Mouse (Mus musculus) embryonic facial prominence, embryonic 15.5 days (tissue): Measurements from ENCODE around the gene Slc39a11. TPM values are rescaled to one million over a fixed set of nuclear protein-coding genes. Genes with fewer than 3 reads are reported as not detected.

ENCODE experiments used
- ATAC-seq: fragments of 200-750 bp; cut with Nextera tagmentation; 2 replicates; pipeline ENCODE4 v1.8.0; 2017; ENCODE audit warnings: low read depth, moderate TSS enrichment; ENCODE audit not compliant: insufficient number of reproducible peaks, low FRiP score, low TSS enrichment
- H3K27ac ChIP-seq: fragments of 300-500 bp; sonication (generic); replicated peaks from 2 replicates; pipeline ENCODE4 v1.5.1; 2015; ENCODE audit warnings: mild to moderate bottlenecking, inconsistent platforms
- H3K27me3 ChIP-seq: fragments of 300-500 bp; sonication (generic); 2 replicates; pipeline ENCODE4 v1.6.1; 2015; ENCODE audit warnings: inconsistent platforms
- H3K36me3 ChIP-seq: fragments of 300-500 bp; sonication (generic); 2 replicates; pipeline ENCODE4 v1.6.1; 2015; ENCODE audit warnings: mild to moderate bottlenecking, inconsistent platforms
- H3K4me1 ChIP-seq: fragments of 300-500 bp; sonication (generic); 2 replicates; pipeline ENCODE4 v1.6.1; 2015; ENCODE audit warnings: inconsistent platforms
- H3K4me2 ChIP-seq: fragments of 300-500 bp; sonication (generic); replicated peaks from 2 replicates; pipeline ENCODE4 v1.6.1; 2015; ENCODE audit warnings: mild to moderate bottlenecking, inconsistent platforms
- H3K4me3 ChIP-seq: fragments of 300-500 bp; sonication (generic); replicated peaks from 2 replicates; pipeline ENCODE4 v1.5.1; 2015; ENCODE audit warnings: mild to moderate bottlenecking, inconsistent platforms
- H3K9ac ChIP-seq: fragments of 300-500 bp; sonication (generic); 2 replicates; pipeline ENCODE4 v1.6.1; 2015; ENCODE audit warnings: inconsistent platforms
- H3K9me3 ChIP-seq: fragments of 300-500 bp; sonication (generic); replicated peaks from 2 replicates; pipeline ENCODE4 v1.6.1; 2016; ENCODE audit warnings: inconsistent platforms
- WGBS: fragments of 180-500 bp; shearing (Covaris S2); methylation state at CpG from one replicate; pipeline ENCODE4 v1.1.7; 2015; 5-methylcytosine and 5-hydroxymethylcytosine counted together
- polyA plus RNA-seq: library from polyadenylated mRNA; unstranded; fragments of >200 nt; fragmentation: Nextera tagmentation; extraction: Ambion mirVana; gene quantifications from 2 replicates; pipeline ENCODE4 v1.2.1, GENCODE M21; 2015

Slc39a11 gene
- polyA plus RNA-seq, 1 experiment from 2014 or later: 27.0 TPM

DNA sequence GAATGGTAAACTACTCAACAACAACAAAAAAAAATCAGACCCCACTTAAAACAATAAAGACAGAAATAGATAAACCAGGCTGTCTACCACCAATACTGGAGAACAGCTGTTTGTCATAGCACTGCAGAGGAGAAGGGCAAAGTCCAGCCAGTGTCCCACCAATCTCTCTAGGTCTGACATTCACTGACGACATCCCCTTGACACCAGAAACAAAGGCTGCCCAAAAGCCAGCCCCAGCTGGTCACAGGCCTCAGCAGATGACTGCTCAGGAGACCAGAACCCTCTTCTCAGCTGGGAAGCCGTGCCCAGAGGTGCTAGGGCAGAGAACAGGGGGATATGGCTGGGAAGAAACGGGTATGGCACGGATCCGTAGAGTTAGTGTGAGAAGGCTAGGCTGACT, 174.4 kb downstream of the Slc39a11 start:
- H3K9me3 ChIP-seq: no peaks in the 10 kb centered on the region
- no peak for ATAC-seq
- H3K27me3 ChIP-seq: no peaks in the 10 kb centered on the region
- no peak overlapping the region for H3K4me2 ChIP-seq
- no peak overlapping the region for H3K27ac ChIP-seq
- no peaks in the 10 kb centered on the region for H3K36me3 ChIP-seq
- H3K4me1 ChIP-seq: no peaks in the 10 kb centered on the region
- no peak overlapping the region for H3K9ac ChIP-seq
- 88% methylated on average over 5 of the region's 5 CpGs for WGBS
- no peak overlapping the region for H3K4me3 ChIP-seq

DNA sequence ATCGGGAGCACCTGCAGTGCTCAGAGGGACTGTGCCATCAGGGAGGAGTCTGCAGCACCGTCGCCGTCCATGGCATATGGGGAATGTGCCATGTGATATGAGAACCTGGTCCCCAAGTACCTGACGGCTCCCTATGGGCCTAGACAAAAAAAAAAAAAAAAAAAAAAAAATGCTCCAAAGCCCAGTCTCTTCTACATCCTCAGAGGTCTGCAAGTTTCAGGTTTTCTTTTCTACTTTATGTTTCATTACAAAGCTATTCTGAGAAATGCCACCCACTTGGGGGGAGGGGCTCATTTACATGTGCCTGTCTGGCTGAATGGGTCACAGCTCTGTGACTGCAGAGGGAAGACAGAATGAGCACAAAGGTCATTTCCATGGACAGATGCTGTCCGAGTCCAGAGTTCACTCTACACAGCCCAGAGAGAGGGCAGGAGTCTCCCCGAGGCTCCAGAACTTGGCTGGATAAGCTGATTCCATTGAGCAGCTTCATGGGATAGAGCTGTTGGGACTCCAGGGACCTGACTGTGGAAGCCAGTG, 175.8 kb downstream of the Slc39a11 start:
- Histone ChIP-seq H3K27ac (no peak overlapping the region), H3K9ac (no peak overlapping the region), H3K36me3 (no peaks in the 10 kb centered on the region), H3K4me3 (no peak overlapping the region), H3K4me1 (peaks cover 5% of the 10 kb centered on the region; the same call in 1 of the 2 replicates), H3K27me3 (no peaks in the 10 kb centered on the region), H3K9me3 (no peaks in the 10 kb centered on the region), H3K4me2 (no peak overlapping the region)
- 84% methylated on average over 7 of the region's 7 CpGs for WGBS
- no peak for ATAC-seq

DNA sequence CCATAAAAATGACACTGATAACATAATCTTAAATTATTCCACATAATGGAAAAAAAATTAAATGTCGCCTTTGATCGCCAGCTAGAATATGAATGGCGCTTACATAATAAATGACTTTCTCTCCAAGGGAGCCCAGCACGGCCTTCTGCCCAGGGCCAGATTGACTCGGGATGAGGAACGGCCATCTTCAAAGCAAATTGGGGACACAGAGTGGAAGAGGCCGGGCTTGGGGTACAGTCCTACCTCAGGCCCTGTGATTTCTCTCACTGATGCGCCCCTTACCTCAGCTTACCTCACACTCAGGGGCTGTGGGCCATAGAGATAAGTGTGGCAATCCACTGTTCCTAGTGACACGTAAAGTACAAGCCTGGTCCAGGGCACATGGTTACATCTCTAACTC, 177.9 kb downstream of the Slc39a11 start:
- Histone ChIP-seq H3K27ac (no peak overlapping the region), H3K9ac (no peak overlapping the region), H3K4me3 (no peak overlapping the region), H3K4me1 (peaks cover 12% of the 10 kb centered on the region; the same call in 1 of the 2 replicates), H3K4me2 (no peak overlapping the region), H3K9me3 (no peaks in the 10 kb centered on the region), H3K36me3 (no peaks in the 10 kb centered on the region), H3K27me3 (no peaks in the 10 kb centered on the region)
- no peak for ATAC-seq
- 89% methylated on average over 9 of the region's 9 CpGs for WGBS

DNA sequence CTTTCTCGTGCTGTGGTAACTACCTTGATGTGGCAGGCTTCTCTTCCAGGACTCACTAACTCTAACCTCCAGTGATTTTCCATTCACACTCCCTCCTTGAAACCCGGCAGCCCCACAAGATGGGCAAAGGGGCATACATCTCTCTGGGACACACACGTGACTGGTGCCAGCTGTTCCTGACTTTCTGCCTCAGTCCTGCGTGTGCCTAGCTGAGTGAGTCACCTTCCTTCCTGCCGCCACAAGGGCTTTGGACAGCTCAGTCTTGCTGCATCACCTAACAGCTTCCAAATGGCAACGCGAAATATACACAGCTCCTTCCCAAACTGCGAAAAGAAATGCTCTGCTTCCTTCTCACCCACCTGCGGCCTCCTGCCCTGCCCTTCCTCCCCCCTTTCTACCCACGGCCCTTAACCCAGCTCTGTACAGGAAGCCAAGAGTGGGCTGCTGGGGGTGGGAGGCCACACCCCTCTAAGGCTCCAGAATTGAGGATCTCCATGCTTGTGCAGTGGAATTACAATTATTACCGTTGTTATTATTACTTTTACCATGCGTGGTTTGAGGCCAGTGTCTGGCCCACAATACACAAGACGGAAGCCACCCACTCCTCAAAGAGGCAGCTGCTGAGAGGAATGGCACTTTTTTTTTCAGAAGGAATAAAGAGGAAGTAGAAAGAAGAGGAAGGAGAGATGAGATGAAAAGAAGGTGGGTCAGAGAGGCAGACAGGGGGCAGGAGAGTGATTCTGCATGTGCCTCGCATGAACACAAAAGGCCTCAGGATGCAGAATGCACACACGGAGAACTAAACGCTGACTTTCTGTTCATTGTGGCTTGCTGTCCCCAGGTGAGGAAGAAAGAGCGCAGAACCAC, 179.7 kb downstream of the Slc39a11 start:
- Histone ChIP-seq H3K4me1 (peaks cover 12% of the 10 kb centered on the region; the same call in 1 of the 2 replicates), H3K9me3 (no peaks in the 10 kb centered on the region), H3K4me2 (no peak overlapping the region), H3K4me3 (no peak overlapping the region), H3K27me3 (no peaks in the 10 kb centered on the region), H3K9ac (no peak overlapping the region), H3K36me3 (no peaks in the 10 kb centered on the region), H3K27ac (no peak overlapping the region; the same call in 1 of the 2 replicates)
- ATAC-seq: no peak
- 56% methylated on average over 17 of the region's 17 CpGs for WGBS

DNA sequence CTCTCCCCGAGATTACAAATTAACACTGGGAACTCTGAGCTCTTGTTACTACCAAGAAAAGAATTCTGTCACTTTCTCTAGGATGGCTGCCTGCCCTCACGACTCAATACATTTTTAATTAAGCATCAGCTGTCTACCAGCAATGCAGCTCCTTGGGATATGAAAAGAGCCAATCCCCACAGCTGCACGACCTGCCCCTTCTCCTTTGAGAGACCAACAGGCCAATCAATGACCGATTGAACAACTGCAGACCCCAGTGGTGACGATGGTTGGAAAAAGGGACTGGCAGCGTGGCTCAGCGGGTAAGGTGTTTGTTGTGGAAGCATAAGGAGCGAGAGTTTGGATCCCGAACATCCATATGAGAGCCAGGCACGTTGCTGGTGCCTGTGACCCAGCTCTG, 181.9 kb downstream of the Slc39a11 start:
- Histone ChIP-seq H3K4me1 (peaks cover 12% of the 10 kb centered on the region; the same call in 1 of the 2 replicates), H3K36me3 (no peaks in the 10 kb centered on the region), H3K4me2 (no peak overlapping the region), H3K27ac (no peak overlapping the region), H3K4me3 (no peak overlapping the region), H3K9me3 (no peaks in the 10 kb centered on the region), H3K27me3 (no peaks in the 10 kb centered on the region), H3K9ac (no peak overlapping the region)
- WGBS: 67% methylated on average over 10 of the region's 10 CpGs
- ATAC-seq: no peak

DNA sequence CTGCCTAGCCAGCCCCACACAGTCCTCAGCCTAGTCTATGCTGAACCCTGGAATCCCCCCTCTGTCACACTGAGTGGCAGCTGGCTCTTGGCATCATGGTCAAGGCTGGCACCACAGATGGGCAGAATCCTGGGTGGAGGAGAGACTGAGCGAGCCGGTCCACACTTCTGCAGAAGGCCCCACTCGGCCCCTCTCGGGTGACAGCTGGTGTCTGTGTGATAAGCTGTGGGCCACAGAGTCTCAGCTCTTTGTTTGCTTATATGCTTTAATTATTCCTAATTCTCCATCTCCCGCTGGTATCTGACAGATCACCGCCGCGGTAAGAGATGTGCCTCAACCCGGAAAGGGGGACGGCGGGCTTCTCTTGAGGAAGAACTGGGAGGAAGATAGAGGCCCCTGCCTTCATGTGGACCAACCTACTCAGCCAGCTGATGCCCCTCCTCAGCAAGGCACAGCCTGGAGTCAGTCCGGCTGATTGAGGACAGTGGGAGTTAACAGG, 182.5 kb downstream of the Slc39a11 start:
- 84% methylated on average over 12 of the region's 12 CpGs for WGBS
- no peak overlapping the region for H3K4me3 ChIP-seq
- H3K27me3 ChIP-seq: no peaks in the 10 kb centered on the region
- ATAC-seq: no peak
- H3K4me2 ChIP-seq: no peak overlapping the region
- H3K4me1 ChIP-seq: peaks cover 12% of the 10 kb centered on the region; the same call in 1 of the 2 replicates
- H3K9ac ChIP-seq: no peak overlapping the region
- H3K36me3 ChIP-seq: no peaks in the 10 kb centered on the region
- no peaks in the 10 kb centered on the region for H3K9me3 ChIP-seq
- H3K27ac ChIP-seq: no peak overlapping the region

DNA sequence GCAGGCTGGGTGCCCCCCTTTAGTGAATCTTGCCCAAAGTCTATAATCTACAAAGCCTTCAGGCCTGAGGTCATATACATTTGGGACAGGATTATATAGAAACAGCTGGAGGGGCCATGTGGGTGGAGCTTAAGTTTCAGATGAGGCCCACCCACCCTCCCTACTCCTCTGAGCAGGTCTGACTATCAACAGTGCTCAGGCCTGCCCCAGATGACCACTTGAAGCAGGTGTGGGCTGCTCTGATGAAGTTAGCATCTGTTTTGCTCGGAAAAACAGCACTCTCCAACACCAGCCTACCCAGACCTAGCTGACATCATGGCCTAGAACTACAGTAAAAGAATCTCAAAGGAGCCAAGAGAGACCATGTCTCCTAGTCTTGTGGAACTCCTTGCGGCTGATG, 189.8 kb downstream of the Slc39a11 start:
- Histone ChIP-seq H3K4me2 (no peak overlapping the region), H3K9ac (no peak overlapping the region), H3K4me1 (0 out of 2 replicates have a peak, but pooled peaks cover 9% of the 10 kb centered on the region), H3K36me3 (no peaks in the 10 kb centered on the region), H3K27me3 (no peaks in the 10 kb centered on the region), H3K9me3 (no peaks in the 10 kb centered on the region), H3K4me3 (no peak overlapping the region), H3K27ac (no peak overlapping the region)
- WGBS: 84% methylated on average over 2 of the region's 2 CpGs
- no peak for ATAC-seq

DNA sequence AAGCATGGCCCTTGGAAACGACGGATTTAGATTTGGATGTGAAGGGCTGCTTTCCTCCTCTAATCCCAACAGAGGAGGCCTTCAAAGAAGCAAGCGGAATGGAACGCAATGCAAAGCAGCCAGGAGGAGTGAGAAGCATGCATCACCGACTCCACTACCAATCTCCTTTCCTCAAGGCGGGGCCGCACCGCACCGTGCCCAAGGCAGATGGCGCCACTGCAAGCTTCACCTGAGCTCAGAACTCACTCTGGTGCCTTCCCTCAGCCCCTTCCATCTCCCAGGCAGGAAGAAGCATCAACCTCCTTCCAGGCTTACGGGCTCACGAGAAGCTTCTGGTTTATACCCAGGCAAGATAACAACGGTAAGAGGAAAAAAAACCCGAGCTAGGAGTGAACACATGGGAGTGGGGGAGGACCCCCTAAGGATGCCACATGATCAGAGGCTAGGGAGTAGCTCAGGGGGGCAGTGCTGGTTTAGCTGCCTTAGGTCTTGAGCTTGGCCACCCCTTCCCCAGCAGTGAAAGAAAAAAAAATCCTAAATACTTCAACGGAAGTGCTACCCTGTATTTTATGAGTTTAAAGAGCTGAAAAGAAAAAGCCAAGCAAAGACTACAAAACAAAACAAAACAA, 191.2 kb downstream of the Slc39a11 start:
- 69% methylated on average over 15 of the region's 15 CpGs for WGBS
- no peak overlapping the region for H3K9ac ChIP-seq
- no peak overlapping the region for H3K4me3 ChIP-seq
- no peak overlapping the region for H3K27ac ChIP-seq
- no peak overlapping the region for H3K4me2 ChIP-seq
- no peaks in the 10 kb centered on the region for H3K27me3 ChIP-seq
- H3K4me1 ChIP-seq: 0 out of 2 replicates have a peak, but pooled peaks cover 9% of the 10 kb centered on the region
- ATAC-seq: no peak
- H3K36me3 ChIP-seq: no peaks in the 10 kb centered on the region
- H3K9me3 ChIP-seq: no peaks in the 10 kb centered on the region

DNA sequence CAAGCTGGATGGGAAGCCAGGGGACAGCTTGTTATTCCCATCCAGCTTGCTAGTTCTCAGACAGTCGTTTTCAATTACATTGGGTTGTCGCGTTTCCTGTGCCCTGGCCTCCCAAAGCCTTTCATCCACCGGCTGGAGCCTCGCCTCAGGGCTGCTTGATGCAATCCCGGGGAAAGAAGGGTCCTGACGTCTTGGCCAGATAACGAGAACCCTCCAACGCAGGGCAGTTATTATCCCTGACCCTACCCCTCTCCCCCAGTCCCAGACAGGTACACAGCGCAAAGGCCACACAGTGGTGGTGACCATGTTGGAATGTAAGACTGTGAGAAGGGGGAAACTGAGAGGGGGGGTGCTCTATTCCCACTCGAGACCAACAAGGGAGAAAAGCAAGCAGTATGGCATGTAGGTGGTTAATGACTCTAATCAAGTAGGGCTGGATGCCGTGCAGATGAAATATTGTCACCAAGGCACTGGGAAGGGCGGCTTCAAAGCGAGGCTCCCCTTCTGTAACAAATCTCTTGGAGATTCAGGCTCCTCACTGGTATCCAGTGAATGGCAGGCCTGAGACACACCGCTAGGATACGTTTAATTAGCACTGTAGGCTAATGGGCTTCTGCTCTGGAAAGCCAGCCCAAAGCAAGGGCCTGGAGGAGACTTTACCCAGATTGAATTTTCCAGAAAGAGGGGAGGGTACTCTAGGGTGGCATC, 196.9 kb downstream of the Slc39a11 start:
- Histone ChIP-seq H3K27ac (no peak overlapping the region), H3K36me3 (no peaks in the 10 kb centered on the region; the same call in 1 of the 2 replicates), H3K4me3 (no peak overlapping the region), H3K9me3 (no peaks in the 10 kb centered on the region), H3K4me1 (peaks cover 12% of the 10 kb centered on the region; the same call in 1 of the 2 replicates), H3K4me2 (no peak overlapping the region), H3K9ac (no peak overlapping the region; the same call in 1 of the 2 replicates), H3K27me3 (no peaks in the 10 kb centered on the region)
- no peak for ATAC-seq
- WGBS: 18% methylated on average over 16 of the region's 16 CpGs

DNA sequence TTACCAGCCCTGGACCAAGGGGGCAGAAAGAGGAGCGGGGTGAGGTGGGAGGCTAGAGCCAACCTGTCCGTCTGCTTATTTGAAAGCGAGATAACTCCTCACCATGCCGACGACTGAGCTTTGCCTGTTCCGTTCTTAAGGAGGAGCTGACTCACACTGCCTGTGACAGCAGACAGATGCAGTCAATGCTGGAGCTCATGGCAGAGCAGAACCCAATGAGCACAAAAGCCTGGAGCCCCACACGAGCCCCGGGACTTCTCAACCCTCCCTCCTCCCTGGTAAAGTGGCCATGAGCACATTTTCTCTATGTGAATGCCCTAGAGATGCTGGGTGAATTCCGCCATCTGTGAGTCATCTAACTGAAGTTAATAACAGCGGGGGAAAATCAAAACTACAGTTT, 198.6 kb downstream of the Slc39a11 start:
- no peak for ATAC-seq
- H3K9ac ChIP-seq: no peak overlapping the region
- peaks cover 12% of the 10 kb centered on the region; the same call in 1 of the 2 replicates for H3K4me1 ChIP-seq
- H3K27me3 ChIP-seq: no peaks in the 10 kb centered on the region
- H3K27ac ChIP-seq: no peak overlapping the region
- no peak overlapping the region for H3K4me2 ChIP-seq
- no peaks in the 10 kb centered on the region for H3K9me3 ChIP-seq
- no peaks in the 10 kb centered on the region; the same call in 1 of the 2 replicates for H3K36me3 ChIP-seq
- no peak overlapping the region for H3K4me3 ChIP-seq
- WGBS: 47% methylated on average over 10 of the region's 10 CpGs
